Mouse (Mus musculus) c-Kit-positive CD71-negative TER-119-negative erythroid progenitor cells, embryonic 14.5 days (primary cell): ENCODE results near the gene Mrpl30.

Source experiments
- DNase-seq: peaks from one replicate; pipeline ENCODE4 v3.0.0-alpha.2; 2013; ENCODE audit warnings: low read depth

Mrpl30 gene

GRCm38 (mm10) chr1:37890025-37890652 lies at the start of gene Mrpl30, which contains the start of gene Mitd1:
Gene Mrpl30 (plus strand): TSS chr1:37890477.
Gene Mitd1 (minus strand): TSS chr1:37890411.
- DNase-seq, result peak; percentile 94

GRCm38 (mm10) chr1:37846878-37847277 lies 43.4 kb upstream of the Mrpl30 start:
- DNase-seq, result no peak

DNA sequence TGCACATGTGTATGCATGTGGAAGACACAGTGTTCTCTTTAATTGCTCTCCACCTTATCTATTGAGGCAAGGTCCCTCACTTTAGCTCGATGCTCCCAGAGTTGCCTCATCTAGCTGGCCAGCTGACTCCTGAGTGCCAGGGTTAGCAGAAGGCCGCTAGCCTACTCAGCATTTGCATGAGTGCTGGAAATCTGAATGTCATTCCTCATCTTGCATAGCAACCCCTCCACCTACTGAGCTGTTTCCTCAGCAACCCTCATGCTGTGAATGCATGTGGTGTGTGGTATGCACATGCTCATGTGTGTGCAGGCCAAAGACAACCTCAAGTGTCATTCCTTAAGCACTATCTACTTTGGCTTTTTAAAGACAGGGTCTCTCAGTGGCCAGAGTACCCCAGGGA lies 39.6 kb upstream of the Mrpl30 start:
- DNase-seq, result no peak

- DNase-seq, result peak; percentile 95
These were observed 25.5 kb upstream of the Mrpl30 start for GRCm38 (mm10) chr1:37864511-37865400.

GRCm38 (mm10) chr1:37865401-37866215 lies 24.7 kb upstream of the Mrpl30 start:
- DNase-seq, result peak; percentile 29

DNA sequence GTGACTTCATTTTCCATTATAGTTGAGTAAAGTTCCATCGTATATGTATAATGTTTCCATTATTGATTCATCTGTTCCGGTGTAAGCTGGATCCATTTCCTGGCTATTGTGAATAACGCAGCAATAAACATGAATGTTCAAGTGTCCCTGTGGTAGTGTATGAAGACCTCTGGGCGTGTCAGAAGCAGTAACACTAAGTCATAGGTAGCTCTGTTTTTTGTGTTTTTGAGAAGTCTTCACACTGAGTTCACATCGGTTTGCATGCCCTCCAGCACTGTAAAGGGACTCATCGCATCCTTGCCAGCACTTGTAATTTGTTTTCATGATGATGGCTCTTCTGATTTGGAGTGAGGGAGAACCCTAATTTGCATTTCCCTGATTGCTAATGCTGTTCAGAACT lies 24.0 kb upstream of the Mrpl30 start, which contains the start of gene Tsga10:
Gene Tsga10 (minus strand): TSS at position 144 of the 400 bp plus-strand sequence.
- DNase-seq, result no peak

- peak; percentile 60 for DNase-seq
These were observed 23.2 kb upstream of the Mrpl30 start for GRCm38 (mm10) chr1:37867056-37867455.

GRCm38 (mm10) chr1:37867684-37868322 lies 22.5 kb upstream of the Mrpl30 start:
- DNase-seq, result no peak

- no peak for DNase-seq
These were observed 21.6 kb upstream of the Mrpl30 start for GRCm38 (mm10) chr1:37868640-37869039.

DNA sequence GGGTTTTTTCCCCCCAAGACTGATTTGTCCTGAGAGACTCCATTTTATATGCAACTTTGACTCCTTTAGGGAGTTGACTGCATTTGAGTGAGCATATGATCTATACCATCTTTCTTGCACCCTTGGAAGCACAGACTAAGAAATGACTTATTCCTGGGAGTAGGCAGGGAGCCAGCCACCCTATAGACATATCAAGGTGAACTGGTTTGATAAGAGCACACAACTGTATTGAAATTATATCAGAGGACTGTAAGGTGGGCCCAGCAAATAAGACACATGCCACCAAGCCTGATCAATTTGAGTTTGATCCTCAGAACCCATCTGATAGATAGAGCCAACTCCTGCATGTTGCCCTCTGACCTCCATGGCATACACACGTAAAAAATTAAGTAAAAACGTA lies 20.9 kb upstream of the Mrpl30 start:
- DNase-seq, result no peak

DNA sequence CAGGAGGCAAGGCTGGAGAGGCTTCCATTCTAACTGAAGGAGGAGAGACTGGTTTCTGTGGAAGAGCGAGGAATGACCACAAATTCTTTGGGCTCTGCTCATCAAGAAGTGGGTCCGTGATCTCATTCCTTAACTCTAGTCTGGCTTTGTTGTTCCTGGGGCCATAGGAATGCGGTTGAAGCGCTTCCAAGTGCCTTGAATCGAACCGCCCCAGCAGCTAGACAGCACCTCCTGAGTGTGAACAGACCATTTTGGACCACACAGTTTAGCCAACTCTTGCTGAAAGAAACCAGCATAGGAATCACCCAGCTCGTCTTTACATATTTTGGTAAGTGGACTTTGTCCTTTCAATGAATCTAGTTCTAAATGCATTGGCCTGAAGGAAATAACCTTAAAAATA lies 18.6 kb upstream of the Mrpl30 start, which contains the start of gene Lipt1:
Gene Lipt1 (plus strand): TSS at position 35 of the 400 bp plus-strand sequence.
- DNase-seq, result no peak

DNA sequence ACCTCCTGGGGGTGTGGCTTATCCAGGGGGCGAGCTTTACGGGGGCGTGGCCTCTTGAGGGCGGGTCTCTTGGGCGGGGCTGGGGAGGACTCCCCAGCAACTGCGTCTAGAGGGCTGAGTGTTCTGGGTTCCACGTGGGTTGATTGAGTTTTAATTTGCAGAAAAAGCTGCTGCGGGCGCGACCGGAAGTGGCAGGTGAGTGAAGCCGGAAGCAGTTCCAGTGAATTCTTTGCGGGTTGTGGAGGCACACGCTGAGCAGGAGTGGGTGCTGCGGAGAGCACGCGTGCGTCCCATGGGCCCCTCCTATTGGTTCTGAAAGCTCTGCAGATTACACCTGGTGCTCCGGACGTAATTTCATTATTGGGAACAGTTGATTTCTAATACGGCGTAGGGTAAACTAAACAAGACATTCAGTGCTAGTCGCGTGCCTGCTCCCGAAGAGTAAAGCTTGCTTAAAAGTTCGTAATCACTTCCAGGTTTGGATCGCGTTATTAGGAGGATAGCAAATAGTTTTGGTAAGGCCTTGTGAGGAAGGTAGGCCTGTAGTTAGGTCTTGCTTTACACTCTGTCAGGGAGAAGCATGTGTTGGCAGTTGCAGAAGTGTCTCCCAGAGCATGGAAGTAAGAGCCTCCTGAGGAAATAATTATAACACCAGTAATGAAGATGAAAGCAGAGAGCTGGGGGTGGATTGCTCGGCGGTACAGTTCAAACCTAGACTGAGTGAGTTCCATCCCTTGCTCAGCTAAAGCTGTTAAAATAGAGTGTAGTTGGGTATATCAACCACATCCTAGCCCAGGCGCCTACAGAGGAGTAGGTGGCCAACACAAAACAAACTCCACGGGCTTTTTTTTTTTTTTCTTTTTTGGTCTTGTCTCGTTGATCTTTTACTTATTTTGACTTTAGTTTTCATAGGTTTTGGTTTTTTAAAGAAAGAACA lies 17.9 kb upstream of the Mrpl30 start:
- DNase-seq, result peak; percentile 77

DNA sequence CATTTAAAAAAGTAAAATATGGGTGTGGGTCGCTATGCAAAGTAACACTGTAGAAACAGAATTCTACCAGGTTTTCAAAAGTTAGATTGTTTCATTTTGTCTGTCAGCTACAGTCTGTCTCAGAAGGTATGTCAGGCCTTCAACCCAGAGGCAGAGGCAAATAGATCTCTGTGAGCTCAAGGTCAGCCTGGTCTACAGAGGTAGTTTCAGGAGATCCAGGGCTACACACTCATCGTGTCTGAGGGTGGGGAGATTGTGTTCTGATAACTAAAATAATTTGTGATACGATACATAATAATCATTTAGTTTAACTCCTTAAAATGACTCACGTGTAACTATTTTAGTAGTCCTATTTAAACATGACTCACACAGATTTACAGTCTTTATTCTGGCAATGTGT lies 17.1 kb upstream of the Mrpl30 start:
- DNase-seq, result no peak

DNA sequence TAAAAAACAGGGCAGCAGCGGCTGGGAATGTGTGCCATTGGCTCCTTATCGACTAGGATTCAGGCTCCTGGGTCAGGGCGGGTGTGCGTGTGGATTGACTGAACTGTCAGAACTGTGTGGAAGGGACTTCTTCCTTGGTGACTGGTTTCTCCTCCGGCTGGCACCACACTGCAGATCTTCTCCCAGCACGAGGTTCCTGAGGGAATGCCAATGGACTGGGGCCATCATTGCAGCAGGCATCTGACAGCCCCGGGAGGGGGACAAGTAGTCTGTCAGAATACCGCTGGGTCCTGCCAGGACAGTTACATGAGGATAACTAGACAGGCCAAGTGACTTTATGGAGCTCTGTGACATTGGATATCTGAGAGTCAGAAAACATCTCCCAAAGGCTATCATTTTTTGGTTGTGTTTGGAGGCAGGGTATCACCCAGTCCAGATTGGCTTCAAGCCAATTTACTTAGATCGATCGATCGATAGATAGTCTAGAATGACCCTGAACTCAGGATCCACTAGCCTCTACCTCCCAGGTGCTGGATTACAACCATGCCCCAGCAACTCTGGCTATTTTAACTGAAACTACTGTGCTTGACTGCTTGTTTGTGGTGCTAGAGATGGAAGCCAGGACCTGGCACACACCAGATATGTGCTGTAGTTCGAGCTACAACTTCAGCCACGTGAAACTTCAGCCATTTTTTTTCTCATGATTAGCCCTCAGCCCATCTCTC lies 12.4 kb upstream of the Mrpl30 start:
- no peak for DNase-seq

- DNase-seq, result no peak
These were observed 6.9 kb upstream of the Mrpl30 start for GRCm38 (mm10) chr1:37883411-37883810.

- DNase-seq, result peak; percentile 56
These were observed 5.8 kb upstream of the Mrpl30 start for GRCm38 (mm10) chr1:37884451-37884850.

GRCm38 (mm10) chr1:37889206-37889605 lies 1.1 kb upstream of the Mrpl30 start:
- DNase-seq, result no peak

DNA sequence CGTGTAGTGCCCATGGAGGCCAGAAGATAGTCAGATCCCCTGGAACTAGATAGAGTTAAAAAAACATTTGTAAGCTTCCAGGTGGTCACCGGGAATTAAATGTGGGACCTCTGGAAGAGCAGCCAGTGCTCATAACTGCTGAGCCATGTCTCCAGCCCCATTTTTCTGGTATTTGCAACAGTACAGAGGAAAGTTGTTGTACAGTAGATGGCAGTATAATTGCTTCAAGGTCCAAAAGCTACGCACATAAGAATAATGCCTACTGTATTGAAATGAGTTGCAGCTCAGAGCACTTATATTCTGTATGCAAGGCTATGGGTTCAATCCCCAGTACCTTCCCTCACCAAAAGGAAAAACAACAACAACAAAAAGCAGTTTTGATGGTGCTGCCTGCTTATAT lies 1.1 kb downstream of the Mrpl30 start:
- DNase-seq, result no peak

- DNase-seq, result no peak
These were observed 4.3 kb downstream of the Mrpl30 start for GRCm38 (mm10) chr1:37894606-37895005.

- DNase-seq, result no peak
These were observed 9.5 kb downstream of the Mrpl30 start for GRCm38 (mm10) chr1:37899816-37900215.
